ENCODE assay signal across 8 mouse cellular contexts in the genomic region with DNA sequence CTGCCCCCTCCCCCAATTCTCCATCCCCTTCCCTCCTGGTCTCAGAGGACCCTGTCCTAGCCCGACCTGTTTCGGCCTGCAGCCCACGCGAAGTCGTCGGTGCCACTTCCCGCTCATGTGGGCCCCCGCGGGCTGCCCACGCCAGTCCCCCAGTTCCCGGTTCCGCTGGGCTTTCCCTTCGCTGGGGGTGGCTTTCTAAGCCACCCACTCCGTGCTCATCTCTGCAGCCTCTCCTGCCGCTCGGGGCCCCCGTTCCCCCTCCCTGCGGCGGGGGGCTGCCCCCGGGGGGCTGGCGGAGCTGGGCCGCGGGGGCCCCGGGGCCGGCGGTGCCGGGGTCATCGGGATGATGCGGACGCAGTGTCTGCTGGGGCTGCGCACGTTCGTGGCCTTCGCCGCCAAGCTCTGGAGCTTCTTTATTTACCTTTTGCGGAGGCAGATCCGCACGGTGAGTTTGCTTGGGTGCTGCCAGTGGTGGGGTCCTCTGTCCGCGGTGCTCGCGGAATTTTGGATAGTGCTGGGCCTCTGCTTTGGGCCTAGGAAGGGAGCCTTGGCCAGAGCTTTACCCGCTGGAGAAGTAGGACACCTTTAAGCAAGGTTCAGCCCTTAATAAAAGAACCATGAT. TPM values are rescaled to one million over a fixed set of nuclear protein-coding genes. Genes with fewer than 3 reads are reported as not detected.
DNase-seq lines count a peak whose midpoint lies in the region; ATAC-seq lines count a peak whose summit lies in the region.

A gene (plus strand): TSS at position 16 of the 622 bp plus-strand sequence.

- ATAC-seq in forebrain, embryonic 16.5 days = no peak; the same call in 1 of the 2 replicates
- peak; percentile 66 for ATAC-seq in hindbrain, embryonic 12.5 days (ENCODE audit: low FRiP score)
- ATAC-seq in neural tube, embryonic 15.5 days (ENCODE audit: low FRiP score) = peak; percentile 51; the same call in 1 of the 2 replicates

- H3K4me1 ChIP-seq in forebrain, embryonic 16.5 days (replicated peaks; ENCODE audit: control insufficient read depth, insufficient read depth, low read length) = peaks cover 30% of the 10 kb centered on the region
- peaks cover 26% of the 10 kb centered on the region for H3K4me1 ChIP-seq in hindbrain, embryonic 12.5 days
- peaks cover 33% of the 10 kb centered on the region for H3K4me1 ChIP-seq in neural tube, embryonic 15.5 days

- H3K4me2 ChIP-seq in forebrain, embryonic 16.5 days (ENCODE audit: low read length) = peak within 1 kb of the TSS; percentile 77
- peak within 1 kb of the TSS; percentile 73 for H3K4me2 ChIP-seq in hindbrain, embryonic 12.5 days (replicated peaks)
- peak within 1 kb of the TSS; percentile 90 for H3K4me2 ChIP-seq in neural tube, embryonic 15.5 days

- DNase-seq in right cerebral cortex, adult 18-20 months = peak; percentile 42
- no peak for DNase-seq in right cerebral cortex, postnatal 14 days
- DNase-seq in adrenal gland, postnatal 25 days = no peak
- DNase-seq in liver = peak; percentile 36
- no peak for DNase-seq in adipocyte (ENCODE audit: low spot score)

- no peaks in the 10 kb centered on the region for H3K27me3 ChIP-seq in forebrain, embryonic 16.5 days (replicated peaks; ENCODE audit: control insufficient read depth, insufficient read depth, low read length)
- H3K27me3 ChIP-seq in hindbrain, embryonic 12.5 days = no peaks in the 10 kb centered on the region
- H3K27me3 ChIP-seq in neural tube, embryonic 15.5 days (replicated peaks) = no peaks in the 10 kb centered on the region

- H3K4me3 ChIP-seq in forebrain, embryonic 16.5 days (replicated peaks; ENCODE audit: low read length) = peak within 1 kb of the TSS; percentile 73
- H3K4me3 ChIP-seq in hindbrain, embryonic 12.5 days = peak within 1 kb of the TSS; percentile 100
- peak within 1 kb of the TSS; percentile 97 for H3K4me3 ChIP-seq in neural tube, embryonic 15.5 days (replicated peaks)

- no peaks in the 10 kb centered on the region for H3K9me3 ChIP-seq in forebrain, embryonic 16.5 days (ENCODE audit: control insufficient read depth, low read length)
- H3K9me3 ChIP-seq in hindbrain, embryonic 12.5 days (replicated peaks) = no peaks in the 10 kb centered on the region
- no peaks in the 10 kb centered on the region for H3K9me3 ChIP-seq in neural tube, embryonic 15.5 days (replicated peaks)

- under 1% methylated on average over 43 of the region's 43 CpGs for WGBS in forebrain, embryonic 16.5 days
- WGBS in hindbrain, embryonic 12.5 days = under 1% methylated on average over 40 of the region's 43 CpGs
- WGBS in neural tube, embryonic 15.5 days = under 1% methylated on average over 34 of the region's 43 CpGs

- H3K36me3 ChIP-seq in forebrain, embryonic 16.5 days (ENCODE audit: control insufficient read depth, insufficient read depth) = peaks cover 17% of the 10 kb centered on the region
- H3K36me3 ChIP-seq in hindbrain, embryonic 12.5 days = peaks cover 37% of the 10 kb centered on the region
- peaks cover 26% of the 10 kb centered on the region for H3K36me3 ChIP-seq in neural tube, embryonic 15.5 days

- H3K27ac ChIP-seq in forebrain, embryonic 16.5 days (ENCODE audit: low read length) = peak within 1 kb of the TSS; percentile 98
- H3K27ac ChIP-seq in hindbrain, embryonic 12.5 days = peak within 1 kb of the TSS; percentile 98
- peak within 1 kb of the TSS; percentile 100 for H3K27ac ChIP-seq in neural tube, embryonic 15.5 days (replicated peaks)

- H3K9ac ChIP-seq in forebrain, embryonic 16.5 days (replicated peaks; ENCODE audit: low read depth, low read length) = peak within 1 kb of the TSS; percentile 80
- H3K9ac ChIP-seq in hindbrain, embryonic 12.5 days = peak within 1 kb of the TSS; percentile 99
- H3K9ac ChIP-seq in neural tube, embryonic 15.5 days (replicated peaks) = peak within 1 kb of the TSS; percentile 99

RNA-seq across cellular contexts. Expression of the gene that starts here (rescaled TPM):
- total RNA-seq in adrenal gland, postnatal 25 days (2021) = 123 and 141 TPM in 2 replicates
- polyA plus RNA-seq in forebrain, embryonic 16.5 days (2015; fragmentation: Nextera tagmentation; extraction: Ambion mirVana) = 19.0 and 24.6 TPM in 2 replicates
- polyA plus RNA-seq in hindbrain, embryonic 12.5 days (2016; fragmentation: Nextera tagmentation; extraction: Ambion mirVana) = 22.4 and 26.1 TPM in 2 replicates
- polyA plus RNA-seq in neural tube, embryonic 15.5 days (2015; fragmentation: Nextera tagmentation; extraction: Ambion mirVana) = 23.6 and 27.2 TPM in 2 replicates

Comparison
In these comparisons a context has a peak if more than half of its experiments do, and no peak if none do; other contexts are left out.
1. DNase-seq: peak in right cerebral cortex, adult 18-20 months (single experiment) and liver (single experiment); none in right cerebral cortex, postnatal 14 days (single experiment), adrenal gland, postnatal 25 days (single experiment) and adipocyte (single experiment).
2. Peak in every context shown above with its lines, with median percentiles within 50 percentile points of each other: H3K27ac ChIP-seq, H3K4me2 ChIP-seq, H3K4me3 ChIP-seq and H3K9ac ChIP-seq.